Mouse (Mus musculus) gastrocnemius, adult 2 months (tissue): ENCODE measurements at regions not wholly inside any gene's neighbourhood (a gene's known extent, or its start where the extent isn't known, plus 50 kb on each side); places are given as distances from the start of the nearest gene placed in this dataset.

Source experiments
- DNase-seq: peaks from one replicate; pipeline ENCODE4 v3.0.0; 2022
- H3K27ac ChIP-seq: fragments of 200-600 bp; 2 replicates; pipeline ENCODE4 v1.8.1; 2022; ENCODE audit warnings: mild to moderate bottlenecking
- H3K4me3 ChIP-seq: fragments of 200-600 bp; 2 replicates; pipeline ENCODE4 v1.8.1; 2022; ENCODE audit warnings: mild to moderate bottlenecking, moderate library complexity
- CTCF ChIP-seq: fragments of 200-600 bp; IDR thresholded peaks from 2 replicates; pipeline ENCODE4 v1.8.1; 2022; ENCODE audit warnings: antibody characterized with exemption, mild to moderate bottlenecking, moderate library complexity
- intact Hi-C: fragments of 180-260 bp; cut with DNase I; formaldehyde crosslinking; loops from one replicate; pipeline ENCODE4 v1.15.1; 2025

DNA sequence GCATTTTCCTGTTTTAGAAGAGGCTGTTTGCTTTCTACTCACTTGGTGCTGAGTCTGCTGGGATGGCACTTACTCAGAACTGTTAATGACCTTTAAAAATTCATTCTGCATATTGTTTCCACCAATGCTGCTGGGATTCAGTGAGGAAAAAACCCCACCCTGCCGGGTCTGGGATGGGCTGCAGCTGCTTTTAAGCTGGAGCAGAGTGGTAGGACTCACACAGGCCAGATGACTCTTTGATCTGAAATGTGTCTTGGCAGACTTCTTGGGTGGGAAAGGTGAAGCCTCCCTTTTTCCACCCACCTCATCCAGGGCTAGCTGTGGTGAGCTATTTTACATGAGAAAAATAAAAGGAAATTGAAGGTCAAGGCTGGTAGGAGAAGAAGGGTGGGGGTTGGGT lies 56.4 kb upstream of the Ddhd1 start:
- intact Hi-C loops, result no loop called here
- TF ChIP-seq CTCF, result no peak
- Histone ChIP-seq H3K4me3 (no peak overlapping the region), H3K27ac (peak overlapping the region; percentile 41)
- DNase-seq, result peak; percentile 31

DNA sequence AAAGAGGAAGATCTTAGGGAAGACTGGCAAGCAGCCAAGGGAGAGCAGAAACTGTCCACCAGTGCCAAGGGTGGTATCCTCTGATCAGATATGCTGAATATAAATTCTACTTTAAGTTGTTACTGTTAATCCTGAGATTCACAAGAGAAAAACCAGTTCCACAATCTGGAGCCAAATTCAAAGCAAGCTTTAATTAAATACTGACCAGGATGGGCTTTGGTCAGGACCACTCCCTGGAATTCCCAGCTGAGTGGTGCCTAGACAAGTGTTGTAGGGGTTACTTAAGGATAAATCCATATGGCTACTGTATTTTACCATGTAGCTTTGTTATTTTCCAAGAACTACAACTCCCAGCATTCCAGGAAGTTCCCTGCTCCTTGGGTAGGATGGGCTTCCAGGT lies 56.8 kb upstream of the Ddhd1 start:
- H3K4me3 ChIP-seq, result no peak overlapping the region
- DNase-seq, result no peak
- intact Hi-C loops, result no loop called here
- H3K27ac ChIP-seq, result peak overlapping the region; percentile 41
- TF ChIP-seq CTCF, result no peak

DNA sequence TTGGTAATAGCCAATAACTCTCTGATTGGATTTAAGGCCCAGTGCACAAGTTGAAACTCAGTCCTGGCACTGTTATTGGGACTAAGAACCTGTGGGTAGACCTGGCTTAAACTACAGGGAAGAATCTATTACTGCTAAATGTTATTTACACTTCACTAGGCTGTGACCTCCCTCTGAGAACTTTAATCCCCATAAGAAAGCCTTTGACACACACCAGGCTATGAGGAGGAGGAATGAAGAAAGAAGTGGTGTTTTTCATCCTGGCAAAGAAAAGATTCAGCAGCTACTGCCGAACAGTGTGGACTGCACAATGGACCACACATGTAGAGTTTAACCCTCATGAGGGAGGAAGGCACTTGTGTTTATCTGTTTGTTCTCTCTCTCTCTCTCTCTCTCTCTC lies 58.2 kb upstream of the Ddhd1 start:
- Histone ChIP-seq H3K27ac (peak overlapping the region; percentile 63), H3K4me3 (no peak overlapping the region)
- intact Hi-C loops, result no loop called here
- TF ChIP-seq CTCF, result no peak
- no peak for DNase-seq

DNA sequence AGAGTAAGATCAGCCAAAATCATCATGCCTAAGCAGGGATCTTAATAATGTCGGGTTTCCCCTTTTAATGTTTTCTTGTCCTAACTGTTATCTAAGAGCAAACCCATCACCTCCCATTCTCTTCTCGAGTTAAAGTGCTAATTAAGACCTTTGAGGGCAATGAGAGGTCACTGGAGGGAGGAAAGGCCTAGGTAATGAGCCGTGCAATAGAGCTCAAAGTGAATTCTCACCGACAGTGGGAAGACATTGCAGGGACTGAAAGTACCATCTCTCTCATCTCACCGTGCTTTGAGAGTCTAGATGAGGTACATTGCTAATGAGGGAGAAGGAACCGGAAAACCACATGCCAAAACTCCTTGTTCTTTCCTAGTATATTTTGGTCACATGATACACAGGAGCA lies 64.9 kb upstream of the Ddhd1 start:
- no peak overlapping the region for H3K4me3 ChIP-seq
- TF ChIP-seq CTCF, result no peak
- no peak overlapping the region for H3K27ac ChIP-seq
- intact Hi-C loops, result no loop called here
- no peak for DNase-seq

DNA sequence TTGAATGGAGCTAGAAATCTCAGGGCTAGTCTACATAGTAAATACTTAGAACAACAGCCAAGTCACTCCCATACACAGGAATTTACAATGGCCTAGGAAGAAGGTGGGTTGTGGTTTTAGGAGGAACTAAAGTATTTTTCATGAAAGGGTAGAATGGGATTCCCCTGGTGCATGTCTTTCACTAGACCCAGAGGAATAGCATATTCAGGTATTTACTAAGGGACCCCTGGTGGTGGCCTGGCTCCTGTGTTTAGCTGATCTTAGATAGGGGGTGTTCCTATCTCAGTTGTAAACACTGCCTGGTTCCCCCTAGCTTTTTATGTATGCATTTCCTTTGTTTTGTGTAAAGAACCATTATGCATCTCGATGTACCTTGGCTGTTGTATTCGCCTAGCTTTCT lies 66.4 kb upstream of the Ddhd1 start:
- intact Hi-C loops, result no loop called here
- no peak for DNase-seq
- Histone ChIP-seq H3K27ac (no peak overlapping the region), H3K4me3 (no peak overlapping the region)
- TF ChIP-seq CTCF, result no peak

DNA sequence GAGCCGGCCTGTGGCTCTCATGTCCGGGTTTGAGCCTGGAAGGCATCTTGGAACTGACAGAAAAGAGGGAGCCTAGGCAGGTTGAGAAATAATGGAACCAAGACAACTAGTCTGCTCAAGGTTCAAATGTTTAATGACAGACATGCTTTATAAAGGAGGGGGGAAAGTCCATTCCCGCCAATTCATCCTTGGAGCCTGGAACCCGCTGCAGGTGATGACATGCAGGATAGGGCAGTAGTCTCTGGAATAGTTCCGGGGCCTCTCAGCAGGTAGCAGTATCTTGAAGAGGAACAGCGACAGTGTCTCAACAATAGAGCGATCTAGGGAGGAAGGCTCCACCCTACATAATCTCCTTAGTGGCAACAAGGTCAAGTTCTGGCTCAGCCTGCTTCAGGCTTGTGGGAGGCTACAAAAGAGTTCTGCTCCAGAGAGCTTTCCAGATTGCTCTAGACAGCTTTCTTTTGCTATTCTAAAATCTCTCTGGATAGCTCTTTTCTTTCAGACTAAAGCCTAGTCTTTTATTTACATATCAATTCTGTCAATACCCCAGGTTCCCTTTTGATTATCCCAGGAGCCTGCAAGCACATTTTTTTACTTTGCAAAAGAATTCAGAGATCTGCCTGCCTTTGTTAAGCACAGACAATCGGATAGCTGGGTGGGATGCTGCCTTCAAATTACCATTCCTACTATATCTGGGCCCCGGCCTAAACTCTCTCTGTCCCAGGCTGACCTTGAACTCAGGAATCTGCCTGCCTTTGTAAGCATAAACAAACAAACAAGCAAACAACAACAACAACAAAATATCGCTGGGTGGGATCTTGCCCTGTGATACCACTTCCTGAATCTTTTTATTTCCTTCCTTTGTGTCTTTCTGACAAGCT lies 76.8 kb upstream of the Ddhd1 start:
- TF ChIP-seq CTCF, result no peak
- Histone ChIP-seq H3K4me3 (no peak overlapping the region), H3K27ac (no peak overlapping the region)
- DNase-seq, result no peak
- intact Hi-C loops, result no loop called here

DNA sequence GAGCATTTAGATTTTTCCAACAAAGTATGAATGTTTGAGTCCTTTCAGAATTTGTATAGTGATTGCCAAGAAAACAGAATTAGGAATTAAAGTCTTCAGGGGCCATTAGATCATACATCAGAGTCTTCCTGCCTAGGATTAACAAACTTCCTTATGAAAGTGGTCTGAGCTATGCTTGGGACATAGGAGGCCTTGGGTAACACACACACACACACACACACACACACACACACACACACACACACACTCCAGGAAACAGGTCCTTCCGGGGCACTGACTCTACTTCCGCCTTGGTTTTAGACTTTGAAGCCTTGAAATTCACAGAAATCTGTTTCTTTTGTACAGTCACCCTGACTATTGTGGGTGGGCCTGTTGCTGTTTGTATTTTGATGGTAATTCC lies 80.0 kb upstream of the Ddhd1 start:
- no peak for TF ChIP-seq CTCF
- intact Hi-C loops, result no loop called here
- DNase-seq, result no peak
- Histone ChIP-seq H3K27ac (no peak overlapping the region), H3K4me3 (no peak overlapping the region)

DNA sequence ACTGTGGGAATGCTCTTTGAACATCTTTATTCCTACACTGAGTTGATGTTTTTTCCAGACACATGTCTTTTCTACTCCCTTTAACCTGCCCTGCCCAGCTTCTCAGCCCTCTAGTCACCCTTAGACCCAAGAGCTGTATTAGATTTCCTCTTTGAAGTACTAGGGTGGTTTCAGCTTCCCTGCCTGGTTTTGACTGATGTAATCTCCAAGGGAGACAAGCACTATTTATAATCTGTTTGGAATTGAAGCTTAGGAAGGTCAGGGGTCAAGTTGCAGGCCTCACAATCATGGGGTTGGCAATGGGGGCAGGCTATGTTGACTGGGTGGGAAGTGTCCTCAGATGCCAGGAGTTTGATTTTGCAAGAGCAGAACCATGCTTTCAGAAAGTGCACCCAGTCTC lies 81.7 kb upstream of the Ddhd1 start:
- Histone ChIP-seq H3K4me3 (no peak overlapping the region), H3K27ac (peak overlapping the region; percentile 69)
- intact Hi-C loops, result no loop called here
- DNase-seq, result peak; percentile 38
- no peak for TF ChIP-seq CTCF

DNA sequence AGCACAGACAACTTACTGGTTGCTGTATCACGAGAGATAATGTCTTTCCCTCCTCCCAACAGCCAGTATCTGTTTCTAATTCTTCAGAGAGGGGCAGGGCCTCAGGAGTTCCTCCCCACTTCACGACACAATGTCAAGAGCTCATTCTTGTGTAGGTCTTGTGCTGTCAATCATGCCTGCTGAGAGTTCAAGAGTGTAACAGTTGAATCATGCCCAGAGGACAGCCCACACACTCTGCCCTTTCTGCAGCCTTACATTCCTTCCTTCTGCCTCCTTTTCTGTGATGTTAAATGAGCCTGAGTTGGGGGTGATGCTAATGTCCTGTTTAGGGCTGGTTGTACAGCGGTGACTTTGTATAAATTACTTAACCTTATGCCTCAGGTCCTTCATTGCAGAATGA lies 82.7 kb upstream of the Ddhd1 start:
- TF ChIP-seq CTCF, result no peak
- no peak for DNase-seq
- Histone ChIP-seq H3K4me3 (no peak overlapping the region), H3K27ac (peak overlapping the region; percentile 69; the same call in 1 of the 2 replicates)
- intact Hi-C loops, result no loop called here

DNA sequence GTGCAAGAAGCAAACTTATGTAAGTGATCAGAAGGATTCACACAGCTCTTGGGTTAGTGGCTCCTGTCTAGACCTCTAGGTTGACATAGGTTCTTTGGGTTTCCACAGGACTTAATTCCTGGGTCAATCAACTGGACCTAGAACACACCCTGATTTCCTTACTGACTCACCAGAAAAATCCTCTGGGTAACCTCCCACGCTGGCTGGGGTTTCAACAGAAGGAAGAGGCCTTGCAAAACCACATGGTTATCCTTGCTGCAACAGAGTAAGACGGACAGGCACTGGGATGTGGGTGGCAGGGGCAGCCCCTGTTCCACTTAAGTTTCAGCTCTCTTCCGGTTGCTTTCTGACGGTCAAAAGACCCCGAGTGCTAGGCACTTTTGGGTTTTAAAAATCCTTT lies 88.2 kb upstream of the Ddhd1 start:
- Histone ChIP-seq H3K27ac (no peak overlapping the region), H3K4me3 (no peak overlapping the region)
- no peak for TF ChIP-seq CTCF
- intact Hi-C loops, result no loop called here
- DNase-seq, result no peak

DNA sequence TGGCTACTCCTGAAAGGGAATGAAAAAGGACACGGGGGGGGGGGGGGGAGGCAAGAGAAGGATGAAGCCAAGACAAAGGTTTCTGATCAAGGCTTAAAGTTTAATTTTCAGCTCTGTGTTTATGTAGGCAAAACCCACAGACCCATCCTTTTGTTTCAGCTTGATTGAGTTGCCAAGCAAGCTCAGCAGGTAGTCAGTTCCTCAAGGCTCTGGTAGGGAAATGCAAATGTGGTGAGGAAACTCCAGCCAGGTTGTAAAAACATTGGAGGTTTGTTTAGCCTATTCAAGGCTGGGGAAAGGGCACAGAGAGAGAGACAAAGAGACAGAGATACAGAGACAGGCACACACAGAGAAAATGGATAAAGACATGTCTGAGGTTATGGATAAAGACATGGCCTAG lies 99.4 kb upstream of the Ddhd1 start:
- intact Hi-C loops, result no loop called here
- TF ChIP-seq CTCF, result no peak
- no peak overlapping the region for H3K4me3 ChIP-seq
- DNase-seq, result no peak
- H3K27ac ChIP-seq, result no peak overlapping the region

DNA sequence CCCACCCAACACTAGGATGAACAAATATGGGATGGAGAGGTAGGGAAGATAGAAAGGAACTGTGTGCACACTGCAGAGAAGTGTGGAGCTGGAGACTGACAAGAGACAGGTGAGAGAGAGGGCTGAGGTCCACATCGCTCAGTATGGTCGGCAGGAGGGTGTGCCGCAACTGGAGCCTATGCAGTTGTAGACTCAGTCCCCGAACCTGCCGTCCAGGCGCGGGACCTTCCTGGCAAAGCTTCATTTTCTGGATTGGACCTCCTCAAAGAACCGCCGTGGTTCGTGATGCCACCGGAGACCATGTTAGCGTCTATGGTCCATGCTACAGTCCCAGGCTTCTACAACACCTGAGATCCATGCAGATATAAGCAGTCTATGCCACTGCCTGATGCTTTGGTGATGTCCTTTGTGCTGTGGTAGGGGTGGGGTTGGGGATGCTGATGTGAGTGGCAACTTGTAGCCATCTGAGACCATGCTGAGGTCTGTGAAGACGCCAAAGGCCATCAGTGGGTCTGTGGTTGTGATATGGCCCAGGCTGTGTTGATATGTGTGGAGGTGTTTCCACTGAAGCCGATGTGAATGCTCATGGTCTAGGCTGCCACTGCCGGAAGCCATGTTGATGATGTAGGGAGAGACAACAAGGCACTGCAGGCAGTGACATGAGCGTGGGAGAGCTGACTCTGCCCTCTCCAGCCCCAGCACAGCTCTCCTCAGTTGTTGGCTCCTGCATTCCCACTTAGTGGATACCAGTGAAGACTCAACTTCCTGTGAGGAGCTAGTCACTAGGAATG lies 103.1 kb upstream of the Ddhd1 start:
- intact Hi-C loops, result no loop called here
- no peak for DNase-seq
- no peak for TF ChIP-seq CTCF
- no peak overlapping the region for H3K27ac ChIP-seq
- H3K4me3 ChIP-seq, result no peak overlapping the region

DNA sequence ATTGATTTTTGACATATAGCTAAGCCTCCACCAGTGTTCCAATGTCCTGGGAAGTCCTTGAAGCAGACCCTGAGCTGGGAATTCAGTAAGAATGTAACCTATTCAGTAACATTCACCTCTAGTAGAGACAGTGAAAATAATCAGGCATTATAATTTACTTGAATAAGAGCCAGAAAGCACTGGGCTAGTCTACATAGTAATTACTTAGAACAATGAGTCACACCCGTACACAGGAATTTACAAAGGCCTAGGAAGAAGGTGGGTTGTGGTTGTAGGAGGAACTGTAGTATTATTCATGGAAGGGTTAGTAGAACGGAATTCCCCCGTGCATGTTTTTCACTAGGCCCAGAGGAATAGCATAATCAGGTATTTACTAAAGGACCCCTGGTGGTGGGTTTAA lies 106.3 kb upstream of the Ddhd1 start:
- intact Hi-C loops, result no loop called here
- H3K27ac ChIP-seq, result no peak overlapping the region
- TF ChIP-seq CTCF, result no peak

More for the DNA sequence above, 106.3 kb upstream of the Ddhd1 start:
- no peak overlapping the region for H3K4me3 ChIP-seq
- DNase-seq, result no peak
